Mouse (Mus musculus): ENCODE results near the gene Rbm48.

- TF ChIP-seq EP300 (IDR thresholded peaks at IDR 0.05; ENCODE audit: insufficient read depth, low read depth, low read length) (no peak), POLR2A (IDR thresholded peaks at IDR 0.05; ENCODE audit: insufficient read depth, low read length) (no peak), CTCF (IDR thresholded peaks at IDR 0.05; ENCODE audit: low read depth, low read length) (no peak)
Observed at GRCm38 (mm10) chr5:3541871-3542270, 54.5 kb downstream of the Rbm48 start.

Measured in ES-Bruce4 (cell line).